Mouse (Mus musculus) lung, adult 2 months (tissue): ENCODE results near the gene Pigb.

ENCODE experiments used
- CTCF ChIP-seq: fragments of 200-500 bp; IDR thresholded peaks from 2 replicates; pipeline ENCODE4 v1.5.1; 2011; ENCODE audit warnings: mild to moderate bottlenecking, low read length, control low read depth; ENCODE audit not compliant: insufficient read depth
- POLR2A ChIP-seq: fragments of 200-500 bp; IDR thresholded peaks from 2 replicates; pipeline ENCODE4 v1.6.1; 2011; ENCODE audit warnings: low read depth, mild to moderate bottlenecking, control low read depth, low read length, borderline replicate concordance; ENCODE audit errors: extremely low read depth

DNA sequence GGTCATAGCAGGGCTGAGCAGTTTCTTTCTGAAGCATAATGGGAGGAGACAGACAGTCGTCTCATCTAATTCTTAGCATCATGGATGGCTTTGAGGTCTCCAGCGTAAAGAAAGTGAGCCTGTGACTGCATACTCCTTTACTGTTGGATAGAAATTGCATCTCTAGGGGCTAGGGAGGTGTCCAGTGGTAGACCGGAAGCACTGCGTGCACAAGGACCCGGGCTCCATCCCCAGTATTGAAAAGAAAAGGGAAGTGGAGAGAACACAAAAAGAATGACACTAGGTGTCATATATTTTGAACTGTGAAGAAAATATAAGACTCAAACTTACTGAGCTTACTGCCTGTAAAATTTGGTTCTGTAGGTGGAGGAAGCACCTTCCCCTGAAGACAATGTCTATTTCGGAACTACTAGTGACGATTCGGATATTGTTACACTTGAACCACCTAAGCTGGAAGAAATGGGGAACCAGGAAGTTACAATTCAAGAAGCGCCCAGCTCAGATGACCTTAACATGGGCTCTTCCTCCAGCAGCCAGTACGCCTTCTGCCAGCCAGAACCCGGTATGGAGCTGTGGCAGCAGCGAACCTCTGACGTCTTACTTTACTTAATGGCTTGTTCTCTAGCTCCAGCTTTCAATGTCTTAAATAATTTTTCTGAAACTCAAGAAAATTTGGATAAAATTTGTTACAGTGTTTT, 38.7 kb downstream of the Pigb start:
- TF ChIP-seq CTCF (no peak), POLR2A (no peak)
